Mouse (Mus musculus) neural tube, embryonic 13.5 days (tissue): ENCODE results near the gene Tamm41. TPM values are rescaled to one million over a fixed set of nuclear protein-coding genes. Genes with fewer than 3 reads are reported as not detected.

Source experiments
- ATAC-seq: fragments of 200-750 bp; cut with Nextera tagmentation; 2 replicates; pipeline ENCODE4 v1.8.0; 2017; ENCODE audit warnings: low read depth, mild to moderate bottlenecking, moderate TSS enrichment, moderate library complexity
- H3K27ac ChIP-seq: fragments of 300-500 bp; sonication (generic); replicated peaks from 2 replicates; pipeline ENCODE4 v1.5.1; 2015; ENCODE audit warnings: moderate library complexity, mild to moderate bottlenecking, inconsistent platforms
- H3K27me3 ChIP-seq: fragments of 300-500 bp; sonication (generic); 2 replicates; pipeline ENCODE4 v1.6.1; 2015; ENCODE audit warnings: mild to moderate bottlenecking, inconsistent platforms
- H3K36me3 ChIP-seq: fragments of 300-500 bp; sonication (generic); 2 replicates; pipeline ENCODE4 v1.6.1; 2015; ENCODE audit warnings: mild to moderate bottlenecking, inconsistent platforms
- H3K4me1 ChIP-seq: fragments of 300-500 bp; sonication (generic); replicated peaks from 2 replicates; pipeline ENCODE4 v1.6.1; 2015; ENCODE audit warnings: inconsistent platforms
- H3K4me2 ChIP-seq: fragments of 300-500 bp; sonication (generic); 2 replicates; pipeline ENCODE4 v1.6.1; 2015; ENCODE audit warnings: inconsistent platforms, mild to moderate bottlenecking, moderate library complexity
- H3K4me3 ChIP-seq: fragments of 300-500 bp; sonication (generic); 2 replicates; pipeline ENCODE4 v1.5.1; 2015; ENCODE audit warnings: mild to moderate bottlenecking, inconsistent platforms
- H3K9ac ChIP-seq: fragments of 300-500 bp; sonication (generic); 2 replicates; pipeline ENCODE4 v1.6.1; 2015; ENCODE audit warnings: moderate library complexity, mild to moderate bottlenecking, inconsistent platforms
- H3K9me3 ChIP-seq: fragments of 300-500 bp; sonication (generic); 2 replicates; pipeline ENCODE4 v1.6.1; 2016; ENCODE audit warnings: inconsistent platforms
- WGBS: fragments of 180-500 bp; shearing (Covaris S2); methylation state at CpG from one replicate; pipeline ENCODE4 v1.1.7; 2015; 5-methylcytosine and 5-hydroxymethylcytosine counted together
- polyA plus RNA-seq: library from polyadenylated mRNA; unstranded; fragments of >200 nt; fragmentation: Nextera tagmentation; extraction: Ambion mirVana; gene quantifications from 2 replicates; pipeline ENCODE4 v1.2.1, GENCODE M21; 2015

The Tamm41 gene
- polyA plus RNA-seq, 1 experiment from 2014 or later = 43.2 TPM

- no peak overlapping the region for H3K4me3 ChIP-seq
- WGBS = 86% methylated on average over 4 of the region's 4 CpGs
- H3K4me1 ChIP-seq = no peaks in the 10 kb centered on the region
- ATAC-seq = no peak
- H3K4me2 ChIP-seq = no peak overlapping the region
- H3K9me3 ChIP-seq = no peaks in the 10 kb centered on the region
- H3K27ac ChIP-seq = no peak overlapping the region
- H3K27me3 ChIP-seq = no peaks in the 10 kb centered on the region
- no peak overlapping the region for H3K9ac ChIP-seq
- peaks cover 69% of the 10 kb centered on the region for H3K36me3 ChIP-seq
Measured at GRCm38 (mm10) chr6:115013574-115013973, 24.1 kb downstream of the Tamm41 start.

- WGBS = 87% methylated on average over 8 of the region's 8 CpGs
- ATAC-seq = no peak
- Histone ChIP-seq H3K9ac (no peak overlapping the region), H3K4me1 (peaks cover 9% of the 10 kb centered on the region; the same call in 1 of the 2 replicates), H3K27ac (no peak overlapping the region), H3K4me2 (no peak overlapping the region), H3K36me3 (peaks cover 53% of the 10 kb centered on the region), H3K4me3 (no peak overlapping the region), H3K9me3 (no peaks in the 10 kb centered on the region), H3K27me3 (no peaks in the 10 kb centered on the region)
Measured at GRCm38 (mm10) chr6:115011792-115012191, 25.9 kb downstream of the Tamm41 start.

GRCm38 (mm10) chr6:115010815-115011214 is 26.9 kb downstream of the Tamm41 start:
- ATAC-seq = no peak
- Histone ChIP-seq H3K4me2 (no peak overlapping the region), H3K9ac (no peak overlapping the region), H3K36me3 (peaks cover 48% of the 10 kb centered on the region), H3K27ac (no peak overlapping the region), H3K9me3 (no peaks in the 10 kb centered on the region), H3K4me3 (no peak overlapping the region), H3K27me3 (no peaks in the 10 kb centered on the region), H3K4me1 (peaks cover 10% of the 10 kb centered on the region; the same call in 1 of the 2 replicates)
- WGBS = 85% methylated on average over 9 of the region's 9 CpGs

DNA sequence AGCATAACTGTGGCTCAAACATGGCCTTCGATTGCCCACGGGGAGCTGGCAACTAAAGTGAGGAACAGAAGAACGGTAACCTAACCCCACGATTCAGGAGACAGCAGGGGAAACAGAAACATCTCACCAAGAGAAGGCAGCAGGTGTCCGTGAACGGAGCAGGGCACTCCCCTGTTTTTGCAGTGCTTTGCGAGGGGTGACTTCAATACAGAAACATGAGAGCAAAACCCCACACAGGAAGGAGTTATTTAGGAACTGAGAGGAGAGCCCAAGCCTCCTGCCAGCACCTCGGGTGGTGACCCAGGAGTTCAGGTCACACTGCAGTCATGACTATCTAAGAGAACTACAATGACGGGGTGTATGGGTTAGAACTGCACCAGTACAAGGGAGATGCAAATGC is 27.4 kb downstream of the Tamm41 start:
- no peaks in the 10 kb centered on the region for H3K9me3 ChIP-seq
- ATAC-seq = no peak
- WGBS = 87% methylated on average over 9 of the region's 9 CpGs

GRCm38 (mm10) chr6:115007728-115008127 is 29.9 kb downstream of the Tamm41 start:
- Histone ChIP-seq H3K27me3 (no peaks in the 10 kb centered on the region), H3K4me2 (no peak overlapping the region), H3K36me3 (peaks cover 41% of the 10 kb centered on the region), H3K9me3 (no peaks in the 10 kb centered on the region), H3K9ac (no peak overlapping the region), H3K27ac (no peak overlapping the region), H3K4me1 (peaks cover 10% of the 10 kb centered on the region; the same call in 1 of the 2 replicates), H3K4me3 (no peak overlapping the region)
- WGBS = 33% methylated on average over 5 of the region's 5 CpGs
- ATAC-seq = peak; percentile 81

More for the DNA sequence above, 27.4 kb downstream of the Tamm41 start:
- H3K27ac ChIP-seq = no peak overlapping the region
- H3K4me3 ChIP-seq = no peak overlapping the region
- H3K9ac ChIP-seq = no peak overlapping the region
- H3K4me2 ChIP-seq = no peak overlapping the region
- H3K4me1 ChIP-seq = peaks cover 10% of the 10 kb centered on the region; the same call in 1 of the 2 replicates
- H3K36me3 ChIP-seq = peaks cover 46% of the 10 kb centered on the region
- H3K27me3 ChIP-seq = no peaks in the 10 kb centered on the region

GRCm38 (mm10) chr6:115006948-115007347 is 30.7 kb downstream of the Tamm41 start:
- Histone ChIP-seq H3K9ac (0 out of 2 replicates have a peak overlapping the region, but pooled peaks have one; percentile 12), H3K4me2 (no peak overlapping the region), H3K4me3 (no peak overlapping the region), H3K9me3 (no peaks in the 10 kb centered on the region), H3K36me3 (peaks cover 37% of the 10 kb centered on the region), H3K27me3 (no peaks in the 10 kb centered on the region), H3K4me1 (peaks cover 10% of the 10 kb centered on the region; the same call in 1 of the 2 replicates), H3K27ac (no peak overlapping the region)
- WGBS = 76% methylated on average over 6 of the region's 6 CpGs
- no peak for ATAC-seq

DNA sequence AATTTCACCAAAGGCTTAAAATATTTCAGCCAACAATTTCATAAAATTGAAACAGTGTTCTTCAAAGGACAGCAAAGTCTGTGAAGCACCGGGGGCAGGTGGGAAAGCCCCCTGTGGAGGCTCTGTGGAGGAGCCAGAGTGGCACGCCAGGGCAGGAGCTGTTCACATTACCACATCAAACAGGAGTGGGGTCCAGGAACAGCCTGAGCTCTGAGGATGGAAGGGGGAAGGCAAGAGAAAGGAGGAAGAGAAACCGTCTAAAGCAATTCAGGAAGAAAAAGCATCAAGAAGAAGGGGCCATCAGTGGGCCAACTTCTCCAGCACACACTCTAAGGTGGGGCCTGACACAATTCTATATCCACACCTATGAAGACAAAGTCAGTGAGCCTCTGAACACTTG is 31.6 kb downstream of the Tamm41 start:
- H3K9ac ChIP-seq = no peak overlapping the region
- H3K4me3 ChIP-seq = no peak overlapping the region
- WGBS = 63% methylated on average over 3 of the region's 3 CpGs
- no peaks in the 10 kb centered on the region for H3K9me3 ChIP-seq
- H3K27me3 ChIP-seq = no peaks in the 10 kb centered on the region
- no peak for ATAC-seq
- no peak overlapping the region for H3K4me2 ChIP-seq
- H3K36me3 ChIP-seq = peaks cover 29% of the 10 kb centered on the region
- H3K27ac ChIP-seq = no peak overlapping the region
- H3K4me1 ChIP-seq = peaks cover 10% of the 10 kb centered on the region; the same call in 1 of the 2 replicates

DNA sequence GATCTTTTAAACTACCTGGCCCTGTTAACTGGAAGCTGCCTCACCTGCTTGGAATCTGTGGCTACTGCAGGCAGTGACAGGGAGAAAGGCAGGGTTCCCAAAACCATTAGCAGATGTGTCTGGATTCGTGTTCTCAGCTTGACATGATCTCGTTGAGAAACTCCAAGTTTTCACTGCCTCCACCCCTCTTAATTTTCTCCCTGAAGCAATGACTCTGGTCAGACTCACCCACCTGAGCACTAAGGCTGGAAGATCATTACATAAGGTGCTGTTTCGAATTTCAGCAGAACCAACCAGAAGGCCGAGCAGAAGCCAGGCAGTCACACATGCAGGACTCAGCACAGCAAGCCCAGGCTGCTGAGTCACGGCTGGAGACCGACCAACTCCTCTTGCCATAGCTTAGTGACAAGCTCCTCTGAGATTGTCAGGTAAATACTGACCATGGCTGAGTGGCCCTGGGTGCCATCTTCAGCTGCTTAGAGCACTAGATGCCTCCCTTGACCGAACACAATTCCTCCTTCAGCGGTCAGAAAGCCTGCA is 32.3 kb downstream of the Tamm41 start:
- H3K4me3 ChIP-seq = no peak overlapping the region
- peaks cover 27% of the 10 kb centered on the region for H3K36me3 ChIP-seq
- no peak overlapping the region for H3K9ac ChIP-seq
- no peak for ATAC-seq
- peaks cover 10% of the 10 kb centered on the region; the same call in 1 of the 2 replicates for H3K4me1 ChIP-seq
- no peak overlapping the region for H3K27ac ChIP-seq
- H3K9me3 ChIP-seq = no peaks in the 10 kb centered on the region
- WGBS = 90% methylated on average over 8 of the region's 8 CpGs
- no peak overlapping the region for H3K4me2 ChIP-seq
- no peaks in the 10 kb centered on the region for H3K27me3 ChIP-seq

DNA sequence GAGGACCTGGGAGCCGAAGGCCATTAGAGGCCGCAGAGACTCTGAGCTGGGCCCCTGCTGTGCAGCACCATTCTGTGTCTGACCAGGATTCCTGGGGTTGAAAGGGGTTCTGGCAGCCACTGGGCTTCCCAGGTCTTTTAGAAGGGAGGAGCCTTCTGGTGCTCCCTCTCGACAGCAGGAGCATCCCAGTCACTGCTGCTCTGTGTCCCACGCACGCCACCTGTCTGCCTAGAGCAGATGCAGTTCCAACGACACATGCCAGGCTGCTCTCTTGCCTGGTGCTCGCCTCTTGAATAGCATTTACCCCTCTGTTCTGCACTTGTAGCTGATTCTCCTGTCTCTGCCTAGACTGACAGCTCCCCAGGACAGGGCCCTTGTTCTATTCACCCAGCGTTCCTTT is 33.0 kb downstream of the Tamm41 start:
- WGBS = 83% methylated on average over 8 of the region's 8 CpGs
- Histone ChIP-seq H3K36me3 (peaks cover 25% of the 10 kb centered on the region), H3K9ac (no peak overlapping the region), H3K4me3 (no peak overlapping the region), H3K4me2 (no peak overlapping the region), H3K27me3 (no peaks in the 10 kb centered on the region), H3K4me1 (peaks cover 10% of the 10 kb centered on the region; the same call in 1 of the 2 replicates), H3K9me3 (no peaks in the 10 kb centered on the region), H3K27ac (no peak overlapping the region)
- ATAC-seq = no peak

GRCm38 (mm10) chr6:114998374-114999031 is 39.2 kb downstream of the Tamm41 start:
- H3K4me2 ChIP-seq = no peak overlapping the region
- H3K36me3 ChIP-seq = 0 out of 2 replicates have a peak, but pooled peaks cover 9% of the 10 kb centered on the region
- no peak overlapping the region for H3K27ac ChIP-seq
- WGBS = 88% methylated on average over 16 of the region's 16 CpGs
- no peaks in the 10 kb centered on the region for H3K9me3 ChIP-seq
- no peak for ATAC-seq
- H3K9ac ChIP-seq = no peak overlapping the region
- no peaks in the 10 kb centered on the region for H3K4me1 ChIP-seq
- H3K27me3 ChIP-seq = no peaks in the 10 kb centered on the region
- no peak overlapping the region for H3K4me3 ChIP-seq

DNA sequence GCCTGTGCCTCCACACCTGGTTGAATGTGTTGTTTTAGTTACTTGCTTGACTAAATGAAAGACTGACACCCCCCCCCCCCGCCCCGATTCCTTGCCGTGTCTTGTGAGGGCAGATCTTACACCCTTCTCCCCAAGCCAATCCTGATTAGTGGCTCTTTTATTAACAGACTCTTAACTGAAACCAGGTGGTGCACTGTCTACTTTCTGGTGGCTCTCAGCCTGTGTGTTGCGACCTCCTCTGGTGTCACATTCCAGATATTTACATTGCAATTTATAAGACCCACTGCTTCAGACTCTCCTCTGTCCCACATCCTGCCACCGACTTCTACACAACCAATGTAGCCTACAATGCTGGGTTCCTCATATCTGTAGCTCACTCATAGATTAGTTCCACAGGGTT is 40.2 kb downstream of the Tamm41 start:
- whole genome bisulfite sequencing = 86% methylated on average over 5 of the region's 5 CpGs
- Histone ChIP-seq H3K4me1 (no peaks in the 10 kb centered on the region), H3K9me3 (no peaks in the 10 kb centered on the region), H3K36me3 (0 out of 2 replicates have a peak, but pooled peaks cover 9% of the 10 kb centered on the region), H3K27me3 (no peaks in the 10 kb centered on the region), H3K4me2 (no peak overlapping the region), H3K9ac (no peak overlapping the region), H3K4me3 (no peak overlapping the region), H3K27ac (no peak overlapping the region)
- ATAC-seq = no peak

GRCm38 (mm10) chr6:114996910-114997309 is 40.8 kb downstream of the Tamm41 start:
- Histone ChIP-seq H3K9ac (no peak overlapping the region), H3K9me3 (no peaks in the 10 kb centered on the region), H3K36me3 (0 out of 2 replicates have a peak, but pooled peaks cover 9% of the 10 kb centered on the region), H3K4me3 (no peak overlapping the region), H3K4me1 (no peaks in the 10 kb centered on the region), H3K27me3 (no peaks in the 10 kb centered on the region), H3K4me2 (no peak overlapping the region), H3K27ac (no peak overlapping the region)
- ATAC-seq = no peak
- WGBS = 77% methylated on average over 5 of the region's 5 CpGs
